Mouse (Mus musculus) testis, postnatal 14 days (tissue): ENCODE data around the gene Gpank1.

Experiments used
- DNase-seq: peaks from one replicate; pipeline ENCODE4 v3.0.0; 2021; ENCODE audit warnings: low spot score

Gpank1 gene

DNA sequence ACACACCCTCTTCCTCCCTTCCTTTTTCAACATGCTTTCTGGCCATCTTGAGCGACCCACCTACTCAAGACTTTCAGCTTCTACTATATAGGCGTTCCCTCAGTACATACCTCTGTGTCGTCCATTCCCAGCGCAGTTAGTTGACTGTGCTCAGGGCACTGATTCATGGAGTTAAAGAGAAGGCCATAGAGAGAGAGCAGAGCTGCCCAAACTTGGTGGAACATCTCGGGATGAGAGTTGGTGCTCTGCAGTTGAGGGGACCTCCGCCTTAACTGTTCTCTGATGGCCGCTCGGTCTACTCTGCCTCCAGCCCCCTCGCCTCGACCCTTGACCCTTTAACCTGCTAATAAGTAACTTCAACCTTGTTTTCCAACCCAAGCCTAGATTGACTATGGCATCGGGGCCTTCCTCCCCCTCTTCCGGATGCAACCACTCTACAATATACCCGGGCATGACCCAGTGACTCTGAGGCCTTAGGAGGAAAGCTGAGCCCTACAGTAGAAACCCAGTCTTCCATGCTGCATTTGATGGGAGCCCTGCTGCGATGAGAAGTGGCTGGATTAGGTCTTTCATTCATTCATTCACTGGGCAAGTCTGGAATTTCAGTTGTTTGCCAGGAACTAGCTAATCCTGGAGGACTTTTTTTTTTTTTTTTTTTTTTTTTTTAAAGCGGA is 10.4 kb downstream of the Gpank1 start, which contains the start of gene Apom:
Gene Apom, minus strand, starts transcription at position 551 of the 674 bp plus-strand sequence.
- DNase-seq: no peak

DNA sequence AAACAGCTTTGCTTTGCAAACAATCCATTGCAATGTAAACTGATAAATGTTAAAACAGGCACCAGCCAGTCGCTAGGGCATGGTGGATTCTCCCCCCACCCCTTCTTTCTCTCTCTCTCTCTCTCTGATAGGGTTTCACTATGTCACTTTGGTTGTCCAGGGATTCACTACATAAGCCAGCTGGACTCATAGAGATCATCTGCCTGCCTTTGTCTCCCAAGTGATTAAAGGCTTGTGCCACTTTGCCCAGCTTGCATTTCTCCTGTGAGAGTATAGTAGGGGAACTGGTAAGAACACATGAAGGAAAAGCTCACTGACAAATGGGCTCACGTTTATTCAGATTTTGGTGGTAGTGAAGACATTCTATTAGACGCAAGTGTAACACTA is 10.9 kb downstream of the Gpank1 start:
- DNase-seq: no peak

DNA sequence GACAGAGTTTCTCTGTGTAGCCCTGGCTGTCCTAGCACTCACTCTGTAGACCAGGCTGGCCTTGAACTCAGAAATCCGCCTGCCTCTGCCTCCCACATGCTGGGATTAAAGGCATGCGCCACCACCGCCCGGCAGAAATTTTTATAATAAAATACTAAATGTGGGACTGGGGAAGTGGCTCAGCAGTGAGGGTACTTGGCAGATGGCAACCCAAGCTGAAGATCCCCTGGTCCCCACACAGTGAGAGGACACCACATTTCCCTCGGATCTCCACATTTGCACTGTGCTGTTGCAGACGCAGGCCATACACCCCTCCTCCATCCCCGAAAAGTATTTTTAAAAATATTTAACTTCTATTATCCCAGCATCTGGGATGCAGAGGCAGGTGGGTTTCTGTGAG is 12.3 kb downstream of the Gpank1 start:
- no peak for DNase-seq

DNA sequence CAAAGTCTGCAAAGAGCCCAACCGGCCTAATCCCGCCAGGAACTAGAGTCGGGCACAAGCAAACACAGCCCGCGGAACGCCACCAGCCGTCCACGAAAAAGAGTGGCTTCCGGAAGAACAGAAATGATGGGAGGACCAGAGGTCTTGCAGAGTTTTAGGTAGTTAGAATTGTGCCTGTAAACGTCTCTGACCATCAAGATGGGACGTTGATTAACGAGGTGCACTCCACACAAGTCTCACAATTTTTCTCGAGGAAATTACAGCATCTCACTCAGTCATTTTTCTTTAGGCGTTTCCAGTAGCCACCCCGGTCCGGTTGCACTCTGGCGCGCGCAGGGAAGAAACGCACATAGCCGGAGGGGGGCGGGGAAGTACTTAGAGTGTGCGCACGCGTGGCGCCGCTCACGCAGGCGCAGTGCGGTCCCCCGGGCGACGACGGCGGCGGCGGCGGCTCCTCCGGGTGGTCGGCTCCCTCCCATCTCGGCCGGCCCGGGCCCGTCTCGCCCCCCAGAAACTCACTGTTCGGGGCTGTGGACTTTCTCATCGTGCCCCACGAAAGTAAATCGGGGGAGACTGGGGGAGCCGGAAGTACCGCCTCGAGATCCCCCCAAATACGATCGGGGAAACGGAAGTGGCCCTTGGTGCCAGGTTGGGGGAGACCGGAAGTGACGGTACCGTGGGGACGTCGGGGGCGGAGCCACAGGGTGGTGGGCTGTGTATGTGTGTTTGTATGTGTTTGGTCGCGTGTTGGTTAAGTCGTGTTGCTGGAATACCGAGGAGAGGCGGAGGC is 13.7 kb downstream of the Gpank1 start, which contains the start of gene Bag6:
Gene Bag6, plus strand, starts transcription at position 378 of the 790 bp plus-strand sequence.
- DNase-seq: peak; percentile 92

DNA sequence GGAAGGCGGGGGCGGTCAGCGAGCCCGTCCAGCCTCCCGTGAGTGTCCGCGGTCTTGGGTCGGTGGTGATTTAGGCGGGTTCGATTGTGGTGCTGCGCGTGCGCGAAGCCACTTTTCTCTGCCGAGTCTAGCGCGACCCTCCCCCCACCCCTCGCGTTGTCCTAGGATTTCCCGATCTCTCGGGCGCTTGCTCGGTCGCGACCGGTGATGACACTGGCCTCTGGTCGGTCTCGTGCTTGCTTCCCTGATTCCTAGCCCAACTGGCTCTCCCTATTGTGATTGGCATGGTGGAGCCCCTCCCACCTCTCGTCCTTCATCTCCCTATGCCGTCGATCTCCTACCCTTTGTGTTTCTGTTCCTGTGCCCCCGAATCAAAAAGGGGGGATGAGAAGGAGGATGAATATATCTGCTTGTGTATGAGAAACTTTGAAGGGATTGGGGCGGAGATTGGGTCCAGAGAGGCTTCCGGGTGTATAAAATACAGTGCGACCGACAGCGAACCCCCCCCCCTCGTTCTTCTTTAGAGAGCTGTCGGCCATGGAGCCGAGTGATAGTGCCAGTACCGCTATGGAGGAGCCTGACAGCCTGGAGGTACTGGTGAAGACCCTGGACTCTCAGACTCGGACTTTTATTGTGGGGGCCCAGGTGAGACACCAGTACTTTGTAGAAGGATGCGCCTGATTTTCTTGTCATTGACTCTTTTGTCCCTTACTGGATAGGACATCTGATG is 14.5 kb downstream of the Gpank1 start:
- DNase-seq: no peak

DNA sequence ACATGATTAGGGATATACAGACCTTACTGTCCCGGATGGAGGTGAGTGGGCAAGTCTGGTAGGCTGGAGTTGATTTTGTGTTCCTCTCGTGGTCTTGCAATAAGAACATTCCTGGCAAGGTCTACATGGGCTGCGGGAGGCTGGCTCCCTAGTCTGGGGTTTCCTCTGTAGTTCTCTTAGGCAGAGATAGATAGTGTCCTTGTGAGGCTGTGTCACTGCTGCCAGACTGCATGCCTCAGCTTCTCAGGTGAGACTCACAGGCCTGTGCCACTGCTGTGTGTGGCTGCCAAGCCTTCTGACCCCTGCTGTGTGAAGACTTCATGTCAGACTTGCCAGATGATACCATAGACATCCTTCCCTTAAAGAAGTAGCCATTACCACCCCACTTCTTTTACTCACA is 18.0 kb downstream of the Gpank1 start:
- no peak for DNase-seq

DNA sequence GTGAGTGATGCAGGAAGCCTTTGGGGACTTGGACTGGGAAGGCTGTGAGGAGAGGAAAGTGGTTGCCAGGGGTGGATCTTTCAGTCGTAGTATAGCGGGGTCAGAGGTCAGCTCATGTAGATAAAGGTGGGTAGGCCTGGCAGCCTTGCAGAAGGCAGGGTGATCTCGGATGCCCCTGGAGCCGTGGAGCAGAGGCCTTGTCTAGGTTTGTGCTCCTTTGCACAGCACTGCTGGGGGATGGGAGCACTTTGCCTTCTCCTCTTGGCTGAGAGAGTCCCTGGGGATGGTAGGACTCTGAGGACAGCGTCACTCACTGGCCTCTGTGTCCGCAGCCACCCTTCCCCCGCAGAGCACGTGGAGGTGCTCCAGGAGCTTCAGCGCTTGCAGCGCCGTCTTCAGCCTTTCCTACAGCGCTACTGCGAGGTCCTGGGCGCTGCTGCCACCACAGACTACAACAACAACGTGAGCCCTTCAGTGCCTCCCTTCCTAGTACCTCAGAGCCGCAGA is 19.3 kb downstream of the Gpank1 start:
- no peak for DNase-seq

DNA sequence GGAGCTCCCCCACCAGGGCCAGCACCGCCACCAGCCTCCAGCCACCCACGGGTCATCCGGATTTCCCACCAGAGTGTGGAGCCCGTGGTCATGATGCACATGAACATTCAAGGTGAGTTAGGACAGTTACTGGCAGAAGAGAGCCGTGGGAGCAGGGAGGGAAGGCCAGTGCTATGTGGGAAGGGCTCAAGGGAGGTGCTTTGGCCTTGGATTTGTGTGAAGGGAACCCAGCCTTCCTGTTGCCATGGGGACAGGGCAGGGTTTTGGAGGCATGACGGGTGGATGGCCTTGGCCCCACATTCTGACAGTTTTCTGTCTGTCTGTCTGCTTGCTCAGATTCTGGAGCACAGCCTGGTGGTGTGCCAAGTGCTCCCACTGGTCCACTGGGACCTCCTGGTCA is 20.7 kb downstream of the Gpank1 start:
- DNase-seq: peak; percentile 88

DNA sequence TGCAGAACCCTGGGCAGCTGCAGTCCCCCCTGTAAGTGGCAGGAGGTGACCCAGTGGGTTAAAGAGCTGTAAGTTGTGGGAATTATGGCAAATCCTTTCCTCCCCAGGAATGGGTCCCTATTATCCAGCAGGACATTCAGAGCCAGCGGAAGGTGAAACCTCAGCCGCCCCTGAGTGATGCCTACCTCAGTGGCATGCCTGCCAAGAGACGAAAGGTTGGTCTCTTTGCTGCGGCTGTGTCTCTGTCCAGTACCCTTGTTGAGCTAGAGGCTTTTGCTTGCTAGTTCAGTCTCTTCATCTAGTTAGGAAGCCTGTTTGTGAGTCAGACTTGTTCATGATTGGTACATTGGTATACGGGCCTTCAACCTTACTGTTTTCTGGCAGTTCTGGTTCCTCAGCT is 24.9 kb downstream of the Gpank1 start:
- DNase-seq: no peak

DNA sequence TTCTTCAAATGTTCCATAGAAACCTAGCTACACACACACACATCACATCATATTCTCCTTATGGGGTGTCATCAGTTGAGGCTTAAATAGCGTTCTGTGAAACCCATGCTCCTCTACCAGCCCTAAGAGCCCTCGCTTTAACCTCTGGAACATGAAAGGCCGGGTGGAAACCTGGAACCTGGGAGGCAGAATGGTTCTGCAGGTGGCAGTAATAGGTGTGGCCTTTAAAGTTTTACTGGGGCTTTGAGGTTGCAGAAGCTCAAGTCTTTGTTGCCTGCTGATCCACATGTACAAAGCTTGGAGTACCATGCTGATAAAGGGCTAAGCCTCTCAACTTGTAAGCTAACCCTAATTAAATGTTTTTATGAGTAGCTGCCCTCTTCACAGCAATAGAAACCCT is 26.1 kb downstream of the Gpank1 start:
- no peak for DNase-seq

DNA sequence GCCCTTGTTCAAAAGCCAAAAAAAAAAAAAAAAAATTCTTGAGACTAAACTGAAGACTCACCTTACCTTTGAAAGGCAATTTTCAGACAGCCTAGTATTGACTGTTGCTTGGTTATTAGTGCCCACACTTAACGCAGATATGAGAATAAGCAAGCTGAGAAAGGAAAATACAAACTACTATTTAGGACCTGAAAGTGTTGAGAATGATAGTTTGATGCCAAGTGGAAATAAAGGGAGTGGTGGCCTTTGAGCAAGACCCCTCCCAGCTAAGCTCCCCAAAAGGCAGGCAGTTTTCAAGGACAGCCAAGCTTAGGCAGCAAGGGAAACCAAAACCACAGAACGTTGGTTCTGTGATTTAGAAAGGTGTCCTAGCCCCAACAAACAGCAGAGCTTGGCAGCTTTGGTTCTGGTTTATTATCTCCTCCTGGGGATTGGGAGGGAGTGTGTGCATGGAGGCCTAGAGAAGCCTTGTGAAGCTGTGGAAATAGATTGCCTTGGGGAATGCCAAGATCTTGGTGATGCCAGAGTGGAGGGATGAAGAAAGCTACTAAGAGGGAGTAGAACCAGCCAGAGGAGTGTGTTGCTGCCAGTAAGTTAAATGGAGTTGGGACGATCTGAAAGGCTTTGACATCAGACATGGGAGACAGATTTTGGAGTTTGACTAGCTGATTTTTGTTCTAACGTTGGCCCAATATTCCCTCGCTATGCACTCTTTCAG is 26.8 kb downstream of the Gpank1 start:
- DNase-seq: no peak

DNA sequence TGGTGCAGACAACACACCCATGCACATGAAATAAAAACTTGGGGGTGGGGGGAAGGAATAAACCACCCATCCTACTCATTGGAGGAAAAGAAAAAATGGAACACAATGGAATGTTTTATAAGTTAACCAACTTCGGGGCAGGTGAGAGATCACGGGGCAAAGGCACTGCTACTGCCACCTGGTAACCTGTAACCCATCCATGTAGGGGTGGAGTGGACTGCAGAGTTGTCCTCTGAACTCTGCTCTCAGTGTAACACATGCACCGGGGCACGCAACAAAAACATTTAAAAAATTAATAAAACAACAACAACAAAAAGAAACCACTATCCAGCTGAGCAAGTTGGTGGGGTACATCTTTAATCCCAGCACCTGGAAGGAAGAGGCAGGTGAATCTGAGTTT is 30.9 kb downstream of the Gpank1 start:
- DNase-seq: no peak

DNA sequence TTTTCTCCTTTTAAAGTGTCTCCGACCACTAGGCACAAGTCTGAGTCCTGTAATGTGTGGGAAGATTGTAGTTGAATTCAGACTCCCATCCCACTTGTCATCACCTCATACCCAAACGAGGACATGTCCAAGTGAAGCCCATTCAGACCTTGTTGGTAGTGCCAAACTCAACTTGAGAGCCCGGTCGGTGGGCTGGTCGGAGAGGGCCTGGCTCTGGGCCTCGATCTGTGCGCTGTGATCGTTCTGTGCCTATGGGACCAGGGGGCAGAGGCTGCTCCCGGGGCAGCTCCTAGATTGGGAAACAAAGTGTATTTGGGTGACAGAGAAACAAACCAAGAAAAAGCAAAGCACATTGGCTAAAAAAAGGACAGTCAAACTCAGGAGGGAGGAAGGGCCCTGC is 31.8 kb downstream of the Gpank1 start:
- DNase-seq: no peak

DNA sequence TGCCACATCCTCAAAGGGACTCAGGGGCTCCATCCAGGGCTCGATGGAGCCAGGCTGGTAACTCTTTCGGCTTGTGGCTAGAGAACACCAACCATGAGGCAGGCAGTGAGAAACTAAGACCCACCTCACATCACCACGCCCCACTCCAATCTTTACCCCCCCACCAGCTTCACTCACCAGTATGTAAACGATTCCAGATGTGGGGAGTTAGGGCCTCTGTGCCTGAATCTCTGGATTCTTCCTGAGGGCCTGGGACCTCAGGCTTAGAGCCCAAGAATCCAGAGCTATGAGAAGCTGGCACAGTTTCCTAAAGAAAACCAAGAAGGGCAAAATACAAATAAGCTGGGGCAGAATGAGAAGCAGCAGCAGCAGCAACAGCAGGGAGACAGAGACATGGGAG is 32.7 kb downstream of the Gpank1 start:
- no peak for DNase-seq

DNA sequence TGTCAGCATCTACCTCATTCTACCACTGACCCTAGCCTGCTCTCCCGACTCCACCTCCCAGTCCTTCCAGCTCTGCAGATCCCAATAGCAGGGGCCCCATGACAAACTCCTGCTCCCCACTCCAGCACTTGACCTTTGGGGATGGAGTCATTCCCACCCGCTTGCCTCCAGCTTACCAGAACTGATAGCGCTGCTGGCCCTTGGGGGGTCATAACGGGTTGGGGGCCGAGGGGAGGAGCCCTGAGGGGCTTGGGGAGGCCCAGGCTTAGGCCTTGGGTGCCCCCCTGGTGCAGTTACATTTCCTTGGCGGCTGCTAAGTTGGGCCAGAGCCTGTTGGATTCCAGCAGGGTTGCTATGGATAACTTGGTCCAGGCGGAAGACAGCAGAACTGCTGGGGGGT is 33.4 kb downstream of the Gpank1 start:
- no peak for DNase-seq

DNA sequence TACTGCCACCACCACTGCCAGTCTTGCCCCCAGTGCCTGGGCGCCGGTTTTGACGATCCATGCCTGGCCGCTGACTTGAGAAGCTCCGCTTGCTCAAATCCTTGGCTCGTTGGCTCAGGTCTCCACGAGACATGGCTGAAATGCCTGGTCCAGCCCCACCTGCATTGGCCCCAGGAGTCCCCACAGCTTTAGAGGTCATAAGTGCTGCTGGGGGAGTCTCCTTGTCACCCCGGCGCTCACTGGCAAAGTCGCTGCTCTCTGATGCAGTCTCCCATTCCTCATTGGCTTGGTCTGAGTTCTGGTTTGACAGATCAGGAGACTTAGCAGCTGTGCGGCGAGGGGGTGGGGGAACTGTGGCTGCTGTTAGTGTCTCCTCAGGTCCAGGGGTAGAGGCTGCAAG is 34.2 kb downstream of the Gpank1 start:
- no peak for DNase-seq

DNA sequence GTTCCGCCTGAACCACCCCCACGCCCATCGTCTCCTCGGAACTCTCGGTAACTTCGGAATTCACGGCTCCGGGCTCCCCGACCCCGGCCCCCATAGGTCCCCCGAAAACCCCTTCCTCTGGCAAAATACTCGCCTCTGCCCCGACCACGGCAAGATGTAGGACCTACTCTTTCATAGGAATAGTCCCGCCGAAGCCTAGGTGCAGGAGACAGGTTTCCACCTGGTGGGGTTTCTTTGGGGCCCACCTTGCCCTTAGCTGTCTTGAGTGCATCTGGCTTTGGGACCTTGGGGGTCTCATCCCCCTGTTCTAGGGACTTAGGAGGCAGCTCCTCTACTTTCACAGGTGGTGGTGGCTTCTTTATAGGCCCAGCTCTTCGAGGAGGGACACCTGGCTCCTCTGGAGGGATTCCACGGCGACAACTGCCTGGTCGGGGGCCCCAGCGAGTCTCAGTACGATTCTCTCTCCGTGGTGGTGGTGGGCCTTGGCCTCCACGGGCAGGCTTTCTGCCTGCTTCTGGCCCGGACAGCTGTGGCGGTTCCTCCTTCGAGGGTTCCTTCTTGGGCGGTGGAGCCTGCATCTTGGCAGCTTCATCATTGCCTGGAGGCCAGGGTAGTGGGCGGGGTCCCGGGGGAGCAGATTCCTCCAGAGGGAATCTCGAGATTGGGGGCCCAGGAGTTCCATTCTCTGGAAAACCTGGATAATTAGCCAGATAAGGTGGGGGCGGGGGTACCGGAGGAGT is 35.4 kb downstream of the Gpank1 start:
- DNase-seq: no peak

DNA sequence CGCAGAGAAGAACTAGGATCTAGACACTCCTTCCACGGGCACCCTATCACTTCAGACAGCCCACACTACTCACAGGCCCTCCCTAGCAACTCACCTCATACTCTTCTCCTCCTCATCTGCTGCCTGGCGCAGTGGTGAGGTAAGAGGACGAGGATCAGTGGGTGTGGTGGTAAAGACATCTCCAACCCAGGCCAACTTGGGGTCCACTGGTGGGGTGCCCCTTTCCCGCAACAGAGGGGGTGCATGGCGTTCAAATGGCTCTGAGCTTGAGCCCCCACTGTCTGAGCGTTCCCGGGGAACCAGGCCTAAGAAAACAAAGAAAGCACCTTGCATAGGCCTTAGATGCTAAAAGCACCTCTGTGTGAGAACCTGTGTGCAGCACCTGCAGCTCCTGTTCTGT is 36.0 kb downstream of the Gpank1 start:
- no peak for DNase-seq

DNA sequence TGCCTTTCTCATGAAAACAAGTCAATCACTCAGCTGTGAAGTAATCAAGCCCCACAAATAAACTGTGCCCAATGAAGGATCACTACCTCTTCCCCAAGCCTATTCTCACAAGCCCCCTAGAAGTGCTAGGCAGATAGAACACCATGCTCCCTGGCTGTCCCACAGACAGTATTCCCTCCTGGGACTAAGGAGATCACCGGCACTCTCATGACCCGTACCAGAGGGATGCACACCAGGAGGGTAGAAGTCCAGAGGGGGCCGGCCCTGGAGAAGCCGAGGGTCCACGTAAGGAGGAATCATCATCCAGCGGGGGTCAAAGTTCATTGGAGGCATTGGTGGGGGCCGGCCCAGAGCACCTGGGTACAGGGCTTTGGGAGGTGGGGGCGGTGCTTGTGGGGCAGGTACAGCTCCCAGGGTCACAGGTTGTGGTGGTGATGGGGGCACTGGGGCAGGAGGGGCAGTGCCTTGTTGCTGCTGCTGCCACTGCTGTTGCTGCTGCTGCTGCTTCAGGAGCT is 36.5 kb downstream of the Gpank1 start:
- no peak for DNase-seq

DNA sequence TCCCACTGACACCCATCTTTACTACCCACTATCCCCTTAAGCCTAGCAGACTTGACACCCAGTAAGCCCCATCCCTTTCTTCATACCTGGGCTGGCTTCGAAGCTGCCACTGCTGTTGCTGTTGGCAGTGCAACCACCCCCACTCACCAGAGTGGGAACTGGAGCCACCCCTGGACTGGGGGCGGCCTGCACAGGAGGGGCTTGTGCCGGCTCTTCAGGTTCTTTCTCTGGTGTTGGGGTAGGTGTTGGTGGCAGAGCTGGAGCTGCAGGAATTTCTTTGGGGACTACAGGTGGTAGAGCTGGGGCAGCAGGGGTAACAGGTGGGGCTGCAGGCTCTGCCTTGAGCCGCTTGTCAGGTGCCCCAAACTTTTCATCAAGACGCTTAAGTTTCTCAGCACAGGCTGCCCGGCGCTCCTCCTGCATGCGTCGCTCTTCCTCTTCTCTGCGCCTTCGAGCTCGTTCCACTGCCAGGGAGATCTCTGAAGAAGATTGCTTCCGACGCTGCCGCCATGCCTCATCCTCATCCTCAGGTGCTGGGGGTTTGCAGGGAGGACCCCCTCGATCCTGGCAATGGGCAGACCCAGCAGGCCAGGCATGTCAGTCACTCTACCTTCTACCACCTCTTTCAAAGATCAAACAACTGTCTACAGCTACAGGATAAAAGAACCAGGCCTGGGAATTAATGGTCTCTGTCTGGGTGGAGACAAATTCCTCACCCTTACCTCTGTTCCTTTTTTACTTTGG is 37.8 kb downstream of the Gpank1 start:
- DNase-seq: no peak
